Mouse (Mus musculus) myocyte (in vitro differentiated cells): ENCODE data around the gene Hist1h3a. TPM values are rescaled to one million over a fixed set of nuclear protein-coding genes. Genes with fewer than 3 reads are reported as not detected.
A peak's percentile ranks its signal among the peaks of the same experiment; 100 is the strongest.

Source experiments
- H3K27me3 ChIP-seq: one replicate; pipeline ENCODE4 v1.6.1; 2011; ENCODE audit not compliant: control insufficient read depth, insufficient read depth, insufficient read length
- H3K36me3 ChIP-seq: one replicate; pipeline ENCODE4 v1.6.1; 2011; ENCODE audit not compliant: control insufficient read depth, insufficient read depth
- H3K4me2 ChIP-seq: one replicate; pipeline ENCODE4 v1.6.1; 2011; ENCODE audit warnings: low read depth, control low read depth
- H3K4me3 ChIP-seq: one replicate; pipeline ENCODE4 v1.5.1; 2011; ENCODE audit warnings: mild to moderate bottlenecking, control low read depth, moderate library complexity
- H3K79me2 ChIP-seq: one replicate; pipeline ENCODE4 v1.6.1; 2011; ENCODE audit not compliant: control insufficient read depth, insufficient read depth
- H3ac ChIP-seq: one replicate; pipeline ENCODE4 v1.6.1; 2011; ENCODE audit not compliant: control insufficient read depth, insufficient read length
- CEBPB ChIP-seq: IDR thresholded peaks from 2 replicates; pipeline ENCODE4 v1.6.1; 2011; ENCODE audit warnings: mild to moderate bottlenecking, moderate library complexity; ENCODE audit not compliant: poor library complexity, insufficient read depth, severe bottlenecking
- E2F4 ChIP-seq: IDR thresholded peaks from one replicate; pipeline ENCODE4 v1.6.1; 2011; ENCODE audit warnings: mild to moderate bottlenecking, control low read depth, moderate library complexity; ENCODE audit not compliant: insufficient read depth
- MAX ChIP-seq: IDR thresholded peaks from one replicate; pipeline ENCODE4 v1.6.1; 2011; ENCODE audit warnings: low read depth, mild to moderate bottlenecking, control low read depth
- MYOD1 ChIP-seq, 3 experiments: IDR thresholded peaks; one replicate each; pipeline ENCODE4 v1.6.1; 2011; ENCODE audit warnings: control low read depth in 2 of 3, low read depth in 2 of 3, mild to moderate bottlenecking in 2 of 3, moderate library complexity in 1 of 3; ENCODE audit not compliant: insufficient read length in 2 of 3, control insufficient read depth in 1 of 3
- MYOG ChIP-seq, 3 experiments: IDR thresholded peaks; one replicate each; pipeline ENCODE4 v1.6.1; 2011; ENCODE audit warnings: control low read depth in 2 of 3, low read depth in 2 of 3, mild to moderate bottlenecking in 2 of 3; ENCODE audit not compliant: insufficient read length in 2 of 3, control insufficient read depth in 1 of 3, insufficient read depth in 1 of 3
- POLR2A ChIP-seq: IDR thresholded peaks from one replicate; pipeline ENCODE4 v1.6.1; 2011; ENCODE audit warnings: low read depth, mild to moderate bottlenecking, control low read depth, moderate library complexity; ENCODE audit not compliant: insufficient read length
- POLR2AphosphoS2 ChIP-seq: IDR thresholded peaks from one replicate; pipeline ENCODE4 v1.6.1; 2011; ENCODE audit warnings: low read depth, control low read depth; ENCODE audit not compliant: insufficient read length
- REST ChIP-seq: IDR thresholded peaks from one replicate; pipeline ENCODE4 v1.6.1; 2011; ENCODE audit warnings: mild to moderate bottlenecking, control low read depth, moderate library complexity; ENCODE audit not compliant: insufficient read depth, insufficient read length
- SRF ChIP-seq: IDR thresholded peaks from one replicate; pipeline ENCODE4 v1.6.1; 2011; ENCODE audit warnings: low read depth; ENCODE audit not compliant: control insufficient read depth, insufficient read length
- TCF12 ChIP-seq: IDR thresholded peaks from one replicate; pipeline ENCODE4 v1.6.1; 2011; ENCODE audit warnings: mild to moderate bottlenecking, control low read depth; ENCODE audit not compliant: poor library complexity, insufficient read depth, severe bottlenecking
- TCF3 ChIP-seq: IDR thresholded peaks from one replicate; pipeline ENCODE4 v1.6.1; 2011; ENCODE audit warnings: low read depth, control low read depth; ENCODE audit not compliant: insufficient read length
- USF1 ChIP-seq: IDR thresholded peaks from one replicate; pipeline ENCODE4 v1.6.1; 2011; ENCODE audit warnings: low read depth, mild to moderate bottlenecking, control low read depth, moderate library complexity
- polyA plus RNA-seq: library from polyadenylated mRNA; unstranded; fragments of >200 nt; fragmentation: generic; extraction: Trizol; gene quantifications from one replicate; pipeline ENCODE4 v1.2.1, GENCODE M21; 2012; ENCODE audit warnings: missing spikeins

The Hist1h3a gene
- polyA plus RNA-seq, 1 experiment, result 1.3 TPM

DNA sequence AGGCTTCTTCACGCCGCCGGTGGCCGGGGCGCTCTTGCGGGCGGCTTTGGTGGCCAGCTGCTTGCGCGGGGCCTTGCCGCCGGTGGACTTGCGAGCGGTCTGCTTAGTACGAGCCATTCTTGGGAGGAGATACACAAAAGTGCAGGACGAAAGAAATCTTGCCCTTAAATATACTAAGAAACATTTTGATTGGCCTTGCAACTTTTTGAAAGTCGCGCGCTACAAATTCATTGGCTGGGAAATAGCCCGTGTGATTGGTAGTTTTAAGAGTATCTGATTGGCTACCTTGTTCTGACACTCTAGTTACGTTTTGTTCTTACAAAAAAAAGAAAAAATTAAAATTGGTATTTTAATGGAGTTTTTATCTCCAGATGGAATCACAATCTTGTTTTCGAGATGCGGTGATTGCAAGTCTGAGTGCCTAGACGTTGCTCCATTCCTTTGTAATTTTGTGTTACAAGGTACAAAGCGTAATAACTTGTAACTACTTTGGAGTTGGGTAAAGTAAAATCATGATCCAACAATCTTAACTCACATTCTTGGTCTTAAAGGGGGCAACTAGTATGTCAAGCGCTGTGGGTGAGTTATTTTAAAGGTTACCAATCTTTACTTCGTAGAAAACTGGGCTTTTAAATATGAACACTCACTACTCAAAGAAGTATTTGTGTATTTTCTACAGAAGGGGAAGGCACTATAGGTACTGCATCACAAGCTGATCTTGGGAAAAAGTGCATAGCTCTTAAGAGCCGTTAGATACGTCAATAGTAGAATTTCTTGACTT is 16.6 kb downstream of the Hist1h3a start, which contains the start of gene Hist1h3c:
Hist1h3c (minus strand) TSS at position 222 of the 781 bp plus-strand sequence.
- no peaks in the 10 kb centered on the region for H3K27me3 ChIP-seq
- TF ChIP-seq E2F4, result peak; percentile 75
- TF ChIP-seq POLR2A, result peak; percentile 42
- TF ChIP-seq TCF3, result no peak
- peak; percentile 27 for TF ChIP-seq USF1
- H3K4me2 ChIP-seq, result peak within 1 kb of the TSS; percentile 94
- no peaks in the 10 kb centered on the region for H3K79me2 ChIP-seq
- no peak within 1 kb of the TSS for H3ac ChIP-seq
- H3K36me3 ChIP-seq, result no peaks in the 10 kb centered on the region
- peak within 1 kb of the TSS; percentile 19 for H3K4me3 ChIP-seq

DNA sequence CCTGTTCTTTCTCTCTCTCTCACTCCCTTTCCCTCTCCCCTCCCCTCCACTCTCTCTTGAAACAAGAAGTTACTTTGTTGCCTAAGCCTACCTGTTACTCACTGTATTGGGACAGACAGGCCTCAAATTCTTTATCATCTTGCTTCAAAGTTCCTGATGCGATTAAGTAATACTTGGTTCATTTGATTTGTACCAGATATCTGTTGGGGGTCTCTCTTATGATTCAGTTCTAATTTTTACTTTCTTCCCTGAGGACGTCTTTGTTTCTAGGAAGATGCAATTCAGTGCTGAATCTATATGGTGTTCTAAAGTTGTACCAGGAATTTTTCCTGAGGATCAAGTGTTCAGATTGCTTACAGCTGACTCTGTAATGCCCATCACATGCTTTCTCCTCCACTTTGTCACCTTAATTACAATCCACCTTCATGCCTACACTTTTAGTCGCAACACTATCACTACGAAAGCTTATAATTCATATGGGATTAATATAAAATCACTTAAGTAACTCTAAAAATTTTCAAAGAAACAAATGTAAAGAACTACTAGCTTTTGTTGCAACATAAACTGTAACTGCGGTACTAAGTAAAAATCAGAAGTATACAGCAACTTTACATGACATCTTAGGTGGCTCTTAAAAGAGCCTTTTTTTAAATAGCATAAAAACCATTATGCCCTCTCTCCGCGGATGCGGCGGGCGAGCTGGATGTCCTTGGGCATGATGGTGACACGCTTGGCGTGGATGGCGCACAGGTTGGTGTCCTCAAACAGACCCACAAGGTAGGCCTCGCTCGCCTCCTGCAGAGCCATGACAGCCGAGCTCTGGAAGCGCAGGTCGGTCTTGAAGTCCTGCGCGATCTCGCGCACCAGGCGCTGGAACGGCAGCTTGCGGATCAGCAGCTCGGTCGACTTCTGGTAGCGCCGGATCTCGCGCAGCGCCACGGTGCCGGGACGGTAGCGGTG is 17.5 kb downstream of the Hist1h3a start:
- TF ChIP-seq POLR2A (peak; percentile 75), MAX (no peak), POLR2AphosphoS2 (peak; percentile 88), SRF (no peak), TCF12 (no peak)
- Histone ChIP-seq H3K4me3 (peak overlapping the region; percentile 19), H3K4me2 (peak overlapping the region; percentile 94), H3K27me3 (no peaks in the 10 kb centered on the region), H3K79me2 (no peaks in the 10 kb centered on the region), H3ac (no peak overlapping the region), H3K36me3 (no peaks in the 10 kb centered on the region)

DNA sequence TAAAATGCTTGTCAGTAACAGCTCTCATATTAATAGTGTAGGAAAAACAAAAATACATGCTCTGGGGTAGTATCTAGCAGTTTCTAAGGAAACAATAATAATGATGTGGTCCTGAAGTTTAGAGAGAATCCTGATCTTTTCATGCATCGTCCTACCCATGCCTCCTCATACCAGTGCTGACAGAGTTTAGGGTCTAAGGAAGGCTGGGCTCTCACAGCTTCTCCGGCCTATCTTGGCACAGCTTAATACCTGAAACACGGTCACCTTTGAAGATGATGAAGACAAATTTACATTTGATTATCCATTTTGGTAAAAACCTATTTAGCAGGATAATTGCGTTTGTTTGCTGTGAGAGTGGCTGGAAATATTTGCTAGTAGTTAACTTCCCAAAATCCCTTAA is 18.2 kb downstream of the Hist1h3a start:
- H3K27me3 ChIP-seq, result no peaks in the 10 kb centered on the region
- no peaks in the 10 kb centered on the region for H3K36me3 ChIP-seq
- no peak overlapping the region for H3ac ChIP-seq
- H3K79me2 ChIP-seq, result no peaks in the 10 kb centered on the region
- H3K4me3 ChIP-seq, result peak overlapping the region; percentile 19
- H3K4me2 ChIP-seq, result peak overlapping the region; percentile 94
- peak; percentile 10 for TF ChIP-seq POLR2AphosphoS2
- no peak for TF ChIP-seq E2F4

DNA sequence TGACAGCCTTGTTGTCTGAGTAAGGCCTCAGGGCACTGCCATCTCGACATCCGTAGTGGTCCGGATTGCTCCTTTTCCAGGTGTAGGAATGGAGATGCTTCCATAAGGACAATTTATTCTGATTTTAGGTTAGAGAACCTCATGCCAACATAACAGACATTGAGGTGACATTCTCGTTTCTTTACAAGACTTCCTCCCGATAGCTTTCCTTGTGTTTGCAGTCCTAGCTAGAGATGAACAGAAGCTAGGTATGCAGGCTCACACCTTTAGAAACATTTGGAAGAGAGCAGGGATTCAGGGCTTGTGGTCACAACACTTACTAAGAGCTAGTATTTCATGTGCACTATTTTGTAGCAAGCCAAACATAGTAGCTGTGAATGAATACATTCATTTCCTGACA is 19.0 kb downstream of the Hist1h3a start:
- Histone ChIP-seq H3K36me3 (no peaks in the 10 kb centered on the region), H3ac (no peak overlapping the region), H3K79me2 (no peaks in the 10 kb centered on the region), H3K4me2 (no peak overlapping the region), H3K27me3 (no peaks in the 10 kb centered on the region), H3K4me3 (no peak overlapping the region)
- TF ChIP-seq REST, result no peak
- TF ChIP-seq POLR2AphosphoS2, result no peak
- TF ChIP-seq SRF, result no peak
- no peak for TF ChIP-seq MYOG (IDR thresholded peaks at IDR 0.05; ENCODE audit: control insufficient read depth in 1 of 3, insufficient read depth in 1 of 3, insufficient read length in 2 of 3, low read depth in 2 of 3)
- TF ChIP-seq MYOD1 (IDR thresholded peaks at IDR 0.05; ENCODE audit: control insufficient read depth in 1 of 3, insufficient read length in 2 of 3, low read depth in 2 of 3), result no peak
- no peak for TF ChIP-seq MAX
- no peak for TF ChIP-seq CEBPB
- TF ChIP-seq E2F4, result no peak
- no peak for TF ChIP-seq USF1
- TF ChIP-seq POLR2A, result no peak
- TF ChIP-seq TCF12, result no peak
- no peak for TF ChIP-seq TCF3

DNA sequence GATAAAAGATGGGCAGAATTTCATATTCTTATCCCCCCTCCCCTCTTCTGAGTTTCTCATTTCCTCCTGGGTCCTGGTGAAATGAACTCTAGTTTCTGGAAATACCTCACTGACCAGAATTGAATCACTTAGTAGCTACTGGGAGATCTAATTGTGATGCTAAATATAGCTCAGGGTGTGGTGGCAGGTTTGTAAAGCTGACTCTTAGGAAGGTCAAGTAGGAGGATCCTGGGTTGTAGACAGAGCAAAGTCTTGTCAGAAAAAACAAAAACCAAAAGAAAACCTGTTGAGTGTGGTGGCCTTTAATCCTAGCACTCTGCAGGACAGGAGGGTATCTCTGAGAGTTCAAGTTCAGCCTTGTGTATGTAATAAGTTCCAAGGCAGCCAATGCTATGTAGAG is 20.2 kb downstream of the Hist1h3a start:
- H3K4me3 ChIP-seq, result no peak overlapping the region
- no peaks in the 10 kb centered on the region for H3K36me3 ChIP-seq
- no peak overlapping the region for H3ac ChIP-seq
- no peaks in the 10 kb centered on the region for H3K79me2 ChIP-seq
- peak overlapping the region; percentile 44 for H3K4me2 ChIP-seq
- no peak for TF ChIP-seq USF1
- no peak for TF ChIP-seq MYOD1 (IDR thresholded peaks at IDR 0.05; ENCODE audit: control insufficient read depth in 1 of 3, insufficient read length in 2 of 3, low read depth in 2 of 3)
- TF ChIP-seq E2F4, result no peak
- no peak for TF ChIP-seq MYOG (IDR thresholded peaks at IDR 0.05; ENCODE audit: control insufficient read depth in 1 of 3, insufficient read depth in 1 of 3, insufficient read length in 2 of 3, low read depth in 2 of 3)
- no peak for TF ChIP-seq POLR2AphosphoS2
- TF ChIP-seq TCF12, result no peak
- no peak for TF ChIP-seq MAX
- no peak for TF ChIP-seq TCF3
- no peak for TF ChIP-seq CEBPB
- TF ChIP-seq SRF, result no peak
- no peak for TF ChIP-seq REST
- no peaks in the 10 kb centered on the region for H3K27me3 ChIP-seq
